Mouse (Mus musculus) forebrain, embryonic 16.5 days (tissue): ENCODE results near the gene Agmat. TPM values are rescaled to one million over a fixed set of nuclear protein-coding genes. Genes with fewer than 3 reads are reported as not detected.

Experiments used
- ATAC-seq: fragments of 200-750 bp; cut with Nextera tagmentation; 2 replicates; pipeline ENCODE4 v1.8.0; 2017; ENCODE audit warnings: mild to moderate bottlenecking, moderate library complexity
- H3K27ac ChIP-seq: fragments of 300-500 bp; sonication (generic); 2 replicates; pipeline ENCODE4 v1.5.1; 2014; ENCODE audit warnings: low read length, control low read depth
- H3K27me3 ChIP-seq: fragments of 300-500 bp; sonication (generic); replicated peaks from 2 replicates; pipeline ENCODE4 v1.6.1; 2014; ENCODE audit warnings: low read length; ENCODE audit not compliant: control insufficient read depth, insufficient read depth
- H3K36me3 ChIP-seq: fragments of 300-500 bp; sonication (generic); 2 replicates; pipeline ENCODE4 v1.6.1; 2014; ENCODE audit not compliant: control insufficient read depth, insufficient read depth
- H3K4me1 ChIP-seq: fragments of 300-500 bp; sonication (generic); replicated peaks from 2 replicates; pipeline ENCODE4 v1.6.1; 2014; ENCODE audit warnings: low read length; ENCODE audit not compliant: control insufficient read depth, insufficient read depth
- H3K4me2 ChIP-seq: fragments of 300-500 bp; sonication (generic); 2 replicates; pipeline ENCODE4 v1.6.1; 2014; ENCODE audit warnings: mild to moderate bottlenecking, low read length, control low read depth
- H3K4me3 ChIP-seq: fragments of 300-500 bp; sonication (generic); replicated peaks from 2 replicates; pipeline ENCODE4 v1.5.1; 2014; ENCODE audit warnings: mild to moderate bottlenecking, low read length, control low read depth
- H3K9ac ChIP-seq: fragments of 300-500 bp; sonication (generic); replicated peaks from 2 replicates; pipeline ENCODE4 v1.6.1; 2014; ENCODE audit warnings: low read depth, low read length, control low read depth
- H3K9me3 ChIP-seq: fragments of 300-500 bp; sonication (generic); 2 replicates; pipeline ENCODE4 v1.6.1; 2016; ENCODE audit warnings: low read length; ENCODE audit not compliant: control insufficient read depth
- WGBS: fragments of 180-500 bp; shearing (Covaris S2); extraction: QIAGEN DNeasy Blood & Tissue Kit; methylation state at CpG from one replicate; pipeline ENCODE4 v1.1.7; 2014; 5-methylcytosine and 5-hydroxymethylcytosine counted together
- polyA plus RNA-seq: library from polyadenylated mRNA; unstranded; fragments of >200 nt; fragmentation: Nextera tagmentation; extraction: Ambion mirVana; gene quantifications from 2 replicates; pipeline ENCODE4 v1.2.1, GENCODE M21; 2015

The Agmat gene
- polyA plus RNA-seq, 1 experiment from 2014 or later: not detected

DNA sequence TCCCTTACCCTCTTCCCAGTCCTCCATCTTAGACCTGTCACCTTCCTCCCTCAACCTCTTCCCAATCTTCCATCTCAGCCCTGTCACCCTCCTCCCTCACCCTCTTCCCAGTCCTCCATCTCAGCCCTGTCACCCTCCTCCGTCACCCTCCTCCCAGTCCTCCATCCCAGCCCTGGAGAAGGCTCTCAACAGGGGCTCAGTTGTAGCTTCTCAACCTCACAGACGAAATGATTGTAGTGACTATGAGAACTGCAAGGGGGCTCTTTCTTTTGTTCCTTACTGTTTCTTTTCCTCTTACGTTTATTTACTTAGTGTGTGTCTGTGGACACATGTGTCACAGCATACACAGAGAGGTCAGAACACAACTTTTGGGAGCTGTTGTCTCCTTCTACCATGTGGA is 4.4 kb downstream of the Agmat start:
- H3K4me2 ChIP-seq: no peak overlapping the region
- H3K9ac ChIP-seq: no peak overlapping the region
- WGBS: 63% methylated on average over 3 of the region's 3 CpGs
- no peaks in the 10 kb centered on the region for H3K9me3 ChIP-seq
- no peaks in the 10 kb centered on the region for H3K36me3 ChIP-seq
- H3K27me3 ChIP-seq: no peaks in the 10 kb centered on the region
- no peak overlapping the region for H3K27ac ChIP-seq
- H3K4me1 ChIP-seq: no peaks in the 10 kb centered on the region
- no peak for ATAC-seq
- no peak overlapping the region for H3K4me3 ChIP-seq

DNA sequence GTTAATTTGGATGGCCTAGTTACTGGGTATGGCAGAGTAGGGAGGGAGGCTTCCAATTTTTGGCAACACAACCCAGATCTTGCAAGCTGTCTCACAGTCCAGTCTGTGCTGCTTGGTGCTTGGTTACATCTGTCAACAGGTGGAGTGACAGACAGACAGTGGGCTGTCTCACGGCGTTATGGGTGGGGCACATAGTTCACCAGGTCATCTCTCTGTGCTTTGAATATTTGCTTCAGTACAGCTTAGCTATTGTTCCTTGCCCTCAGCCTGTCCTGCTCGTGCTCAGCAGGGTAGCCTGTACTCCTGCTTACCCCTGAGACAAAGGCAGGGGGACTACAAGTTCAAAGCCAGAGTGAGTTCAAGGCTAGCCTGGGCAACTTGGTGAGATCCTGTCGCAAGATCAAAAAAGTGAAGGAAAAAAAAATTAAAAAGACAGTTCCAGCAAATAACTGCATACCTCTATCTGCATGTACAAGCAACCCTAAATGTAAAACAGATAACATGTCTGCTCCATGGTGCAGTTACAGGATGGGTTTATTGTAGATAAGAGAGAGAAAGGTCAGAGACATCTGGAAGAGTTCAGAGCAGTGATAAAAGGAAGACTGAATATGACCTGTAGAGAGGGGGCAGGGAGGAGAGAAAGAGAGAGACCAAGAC is 5.1 kb downstream of the Agmat start:
- 59% methylated on average over 4 of the region's 4 CpGs for WGBS
- no peak for ATAC-seq
- H3K4me1 ChIP-seq: no peaks in the 10 kb centered on the region
- no peak overlapping the region for H3K9ac ChIP-seq
- H3K36me3 ChIP-seq: no peaks in the 10 kb centered on the region
- no peak overlapping the region for H3K27ac ChIP-seq
- H3K9me3 ChIP-seq: no peaks in the 10 kb centered on the region
- no peaks in the 10 kb centered on the region for H3K27me3 ChIP-seq
- no peak overlapping the region for H3K4me2 ChIP-seq
- H3K4me3 ChIP-seq: no peak overlapping the region

DNA sequence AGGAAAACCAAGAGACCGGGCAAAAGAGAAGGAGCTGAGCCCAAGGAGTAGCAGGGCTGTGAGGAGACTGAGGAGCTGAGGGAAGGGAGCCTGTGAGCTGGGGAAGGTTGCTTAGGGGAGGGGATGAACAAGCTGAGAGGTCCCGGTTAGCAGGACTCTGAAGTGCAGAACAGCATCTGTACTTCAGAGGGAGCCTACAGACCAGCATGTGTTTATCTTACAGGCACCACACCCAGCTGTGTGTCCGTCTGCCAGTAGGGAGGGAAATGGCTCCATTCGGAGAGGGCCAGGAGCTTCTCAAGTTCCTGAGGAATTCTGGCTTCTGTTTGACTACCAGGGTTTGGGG is 5.6 kb downstream of the Agmat start:
- Histone ChIP-seq H3K4me2 (no peak overlapping the region), H3K27me3 (no peaks in the 10 kb centered on the region), H3K4me3 (no peak overlapping the region), H3K36me3 (no peaks in the 10 kb centered on the region), H3K9ac (no peak overlapping the region), H3K4me1 (no peaks in the 10 kb centered on the region), H3K27ac (no peak overlapping the region), H3K9me3 (no peaks in the 10 kb centered on the region)
- 19% methylated on average over 4 of the region's 4 CpGs for WGBS
- no peak for ATAC-seq

DNA sequence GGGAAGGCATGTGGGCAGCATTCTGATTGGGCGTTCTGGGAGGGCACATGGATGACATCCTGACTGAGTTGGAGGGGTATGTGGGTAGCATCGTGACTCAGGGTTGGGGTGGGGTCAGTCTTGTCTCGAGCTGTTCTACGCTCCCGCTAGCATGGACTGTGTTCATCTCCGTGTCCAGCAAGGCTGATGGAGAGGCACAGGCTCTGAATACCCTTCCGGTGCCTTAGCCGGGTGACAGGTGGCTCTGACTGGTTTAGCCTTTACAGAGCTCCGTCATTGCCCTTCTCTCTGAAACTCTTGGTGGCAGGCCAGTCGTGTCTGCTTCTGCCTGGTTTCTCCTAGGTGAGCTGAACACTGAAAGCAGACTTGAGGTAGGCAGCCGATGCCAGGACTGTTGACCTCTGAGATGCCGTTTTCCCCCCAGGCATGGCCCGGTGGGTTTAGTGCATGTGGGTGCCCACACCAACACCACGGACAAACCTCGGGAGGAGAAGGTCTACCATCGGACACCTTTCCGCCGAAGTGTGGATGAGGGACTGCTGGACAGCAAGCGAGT is 9.0 kb downstream of the Agmat start:
- Histone ChIP-seq H3K4me2 (no peak overlapping the region), H3K27ac (no peak overlapping the region), H3K9me3 (no peaks in the 10 kb centered on the region), H3K36me3 (no peaks in the 10 kb centered on the region), H3K9ac (no peak overlapping the region), H3K4me3 (no peak overlapping the region), H3K4me1 (no peaks in the 10 kb centered on the region), H3K27me3 (no peaks in the 10 kb centered on the region)
- no peak for ATAC-seq
- WGBS: 93% methylated on average over 19 of the region's 19 CpGs

DNA sequence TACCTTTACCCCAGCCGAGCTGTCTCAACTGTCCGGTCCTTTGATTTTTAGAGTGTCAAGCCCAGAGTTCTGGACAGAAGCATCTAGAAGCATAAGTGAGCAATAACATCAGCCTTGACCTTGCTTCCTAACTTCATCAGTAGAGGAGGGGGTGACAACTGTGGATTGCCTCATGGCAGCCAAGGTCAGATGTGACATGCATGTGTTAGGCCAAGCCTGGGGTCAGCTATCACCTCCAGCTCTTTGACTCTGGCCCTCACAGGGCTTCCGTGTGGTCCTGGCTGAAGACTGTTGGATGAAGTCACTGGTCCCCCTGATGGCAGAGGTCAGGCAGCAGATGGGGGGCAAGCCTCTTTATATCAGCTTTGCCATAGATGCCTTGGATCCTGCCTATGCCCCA is 10.7 kb downstream of the Agmat start:
- ATAC-seq: no peak

DNA sequence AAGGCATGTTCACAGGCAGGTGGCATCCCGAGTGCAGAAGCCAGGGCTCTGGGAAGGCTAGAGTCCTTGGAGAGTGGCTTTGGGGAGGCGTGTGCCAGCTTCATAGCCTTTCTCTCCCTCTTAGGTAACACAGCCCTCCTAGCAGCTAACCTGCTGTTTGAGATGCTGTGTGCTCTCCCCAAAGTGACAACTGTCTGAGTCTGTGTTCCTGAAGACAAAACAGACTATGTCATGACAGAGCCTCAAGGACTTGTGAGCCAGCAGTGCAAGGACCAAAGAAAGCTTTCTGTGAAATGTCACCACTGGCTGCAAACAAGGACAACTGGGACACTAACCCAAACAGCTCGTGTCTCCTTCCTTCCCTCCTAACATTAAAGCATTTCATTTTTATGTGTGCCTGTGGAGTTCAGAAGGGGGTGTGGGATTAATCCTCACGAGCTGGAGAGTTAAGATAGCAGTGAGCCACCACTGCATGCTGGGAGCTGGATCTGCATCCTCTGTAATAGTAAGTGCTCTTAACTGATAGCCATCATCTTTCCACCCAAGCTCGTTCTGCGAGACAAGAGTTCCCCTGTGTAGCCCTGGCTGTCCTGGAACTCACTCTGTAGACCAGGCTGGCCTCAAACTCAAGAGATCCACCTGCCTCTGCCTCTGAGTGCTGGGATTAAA is 12.5 kb downstream of the Agmat start:
- Histone ChIP-seq H3K27me3 (no peaks in the 10 kb centered on the region), H3K36me3 (peaks cover 19% of the 10 kb centered on the region)
- WGBS: 81% methylated on average over 6 of the region's 6 CpGs

More for the DNA sequence above, 10.7 kb downstream of the Agmat start:
- no peak overlapping the region for H3K4me3 ChIP-seq
- H3K27ac ChIP-seq: no peak overlapping the region
- no peaks in the 10 kb centered on the region for H3K9me3 ChIP-seq
- no peak overlapping the region for H3K9ac ChIP-seq
- no peaks in the 10 kb centered on the region for H3K4me1 ChIP-seq
- WGBS: 93% methylated on average over 3 of the region's 3 CpGs
- H3K27me3 ChIP-seq: no peaks in the 10 kb centered on the region
- peaks cover 3% of the 10 kb centered on the region; the same call in 1 of the 2 replicates for H3K36me3 ChIP-seq
- H3K4me2 ChIP-seq: no peak overlapping the region

DNA sequence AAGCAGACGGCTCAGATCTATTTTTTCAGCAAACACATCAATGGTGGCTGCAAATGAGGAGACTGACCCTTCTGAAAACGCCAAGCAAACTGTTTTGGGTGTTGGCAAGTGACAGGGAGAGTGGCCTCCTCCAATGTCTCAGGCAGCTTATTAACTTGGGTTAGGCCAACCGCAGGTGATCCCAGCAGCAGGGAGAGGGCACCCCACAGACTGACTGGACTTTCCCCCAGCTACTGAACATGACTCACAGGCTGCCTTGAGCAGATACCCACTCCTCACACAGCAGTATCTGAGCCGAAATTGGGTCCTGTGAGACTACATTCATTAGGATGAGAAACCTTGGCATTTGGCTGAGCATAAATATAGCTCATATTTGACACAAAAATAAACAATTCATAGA is 14.5 kb downstream of the Agmat start:
- Histone ChIP-seq H3K9me3 (no peaks in the 10 kb centered on the region), H3K27me3 (no peaks in the 10 kb centered on the region), H3K36me3 (peaks cover 19% of the 10 kb centered on the region), H3K27ac (no peak overlapping the region), H3K4me1 (no peaks in the 10 kb centered on the region), H3K4me2 (no peak overlapping the region), H3K9ac (no peak overlapping the region), H3K4me3 (no peak overlapping the region)
- ATAC-seq: no peak
- 89% methylated on average over 4 of the region's 4 CpGs for WGBS

More for the DNA sequence above, 12.5 kb downstream of the Agmat start:
- ATAC-seq: no peak
- H3K9ac ChIP-seq: no peak overlapping the region
- H3K9me3 ChIP-seq: no peaks in the 10 kb centered on the region
- no peak overlapping the region for H3K4me3 ChIP-seq
- no peak overlapping the region for H3K27ac ChIP-seq
- H3K4me1 ChIP-seq: no peaks in the 10 kb centered on the region
- H3K4me2 ChIP-seq: no peak overlapping the region

DNA sequence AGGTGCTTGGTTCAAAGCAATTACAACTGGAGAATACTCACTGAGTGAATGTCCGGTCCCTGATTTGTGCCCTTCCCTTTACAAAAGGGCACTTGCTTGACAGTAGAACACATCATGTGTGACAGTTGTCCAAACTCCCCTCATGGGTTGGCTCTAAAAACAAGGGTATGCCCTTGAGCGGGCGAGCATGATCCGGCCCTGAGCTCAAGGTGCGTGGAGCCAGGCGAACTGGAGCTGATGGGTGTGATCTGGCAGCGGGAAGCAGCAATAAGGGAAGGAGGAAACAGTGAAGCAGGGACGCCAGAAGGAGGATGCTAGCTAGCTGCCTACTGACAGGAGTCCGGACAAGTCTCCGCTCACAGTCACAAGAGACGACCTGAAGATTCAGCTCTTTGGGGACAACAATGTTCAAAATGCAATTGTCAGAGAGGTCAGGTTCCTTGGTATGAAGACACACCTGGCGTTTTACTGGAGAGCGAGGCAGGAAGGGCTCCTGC is 15.7 kb downstream of the Agmat start:
- Histone ChIP-seq H3K36me3 (peaks cover 19% of the 10 kb centered on the region), H3K27me3 (no peaks in the 10 kb centered on the region), H3K9me3 (no peaks in the 10 kb centered on the region), H3K4me2 (no peak overlapping the region), H3K4me1 (peaks cover 12% of the 10 kb centered on the region), H3K4me3 (no peak overlapping the region), H3K9ac (no peak overlapping the region), H3K27ac (no peak overlapping the region)
- ATAC-seq: no peak
- 94% methylated on average over 13 of the region's 13 CpGs for WGBS

DNA sequence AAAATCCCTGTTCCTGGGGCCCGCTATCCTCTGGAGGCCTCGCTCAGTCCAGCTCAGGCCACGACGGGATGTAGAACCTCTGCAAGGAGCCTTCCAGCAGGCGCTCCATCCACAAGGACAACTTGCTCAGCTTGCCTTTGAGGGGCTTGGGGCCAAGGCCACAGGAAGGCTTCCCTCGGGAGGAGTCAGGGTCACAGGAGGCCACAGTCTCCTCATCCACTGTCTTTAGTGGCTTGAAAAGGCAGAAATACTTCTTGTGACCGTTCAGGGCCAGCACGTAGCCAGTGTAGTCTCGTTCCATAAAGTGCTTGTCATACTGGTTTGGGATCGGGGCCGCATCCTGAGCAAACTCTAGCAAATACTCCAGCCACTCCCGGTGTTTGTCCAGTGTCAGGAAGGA is 17.0 kb downstream of the Agmat start:
- Histone ChIP-seq H3K4me3 (no peak overlapping the region), H3K36me3 (peaks cover 19% of the 10 kb centered on the region), H3K4me1 (peaks cover 19% of the 10 kb centered on the region), H3K27me3 (no peaks in the 10 kb centered on the region), H3K9ac (no peak overlapping the region), H3K9me3 (no peaks in the 10 kb centered on the region), H3K27ac (no peak overlapping the region), H3K4me2 (no peak overlapping the region)
- WGBS: 95% methylated on average over 12 of the region's 12 CpGs
- no peak for ATAC-seq
